Mouse (Mus musculus) thymus, postnatal 25 days (tissue): ENCODE results near the gene Ryk.
"Not testable (repeated sequence)": the region's sequence is repeated elsewhere in the genome, so short reads cannot be mapped to it uniquely, and the experiment has no call there.

ENCODE experiments used
- DNase-seq: peaks from one replicate; pipeline ENCODE4 v3.0.0; 2022

The Ryk gene

GRCm38 (mm10) chr9:102907521-102908246 is 73.0 kb downstream of the Ryk start:
- DNase-seq, result no peak

- DNase-seq, result no peak
Measured at GRCm38 (mm10) chr9:102911526-102911925, 76.8 kb downstream of the Ryk start.

GRCm38 (mm10) chr9:102912516-102913035 is 77.9 kb downstream of the Ryk start:
- no peak for DNase-seq

DNA sequence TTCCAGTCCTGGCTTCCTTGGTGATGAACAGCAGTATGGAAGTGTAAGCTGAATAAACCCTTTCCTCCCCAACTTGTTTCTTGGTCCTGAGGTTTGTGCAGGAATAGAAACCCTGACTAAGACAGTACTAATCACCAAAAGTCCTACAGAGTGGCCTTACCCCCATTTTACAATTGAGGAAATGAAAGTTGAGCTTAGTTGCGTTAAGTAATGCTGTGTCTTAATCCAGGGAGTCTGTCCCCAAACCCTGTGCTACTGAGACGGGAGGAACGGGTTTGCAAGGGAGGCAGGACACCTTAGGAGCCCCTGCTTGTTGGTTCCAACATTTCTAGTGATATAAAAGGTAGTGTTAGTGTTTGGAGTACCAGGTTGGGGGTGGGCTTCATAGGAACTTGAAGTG is 78.9 kb downstream of the Ryk start:
- DNase-seq, result not testable (repeated sequence)

GRCm38 (mm10) chr9:102914583-102914982 is 79.9 kb downstream of the Ryk start:
- DNase-seq, result no peak

DNA sequence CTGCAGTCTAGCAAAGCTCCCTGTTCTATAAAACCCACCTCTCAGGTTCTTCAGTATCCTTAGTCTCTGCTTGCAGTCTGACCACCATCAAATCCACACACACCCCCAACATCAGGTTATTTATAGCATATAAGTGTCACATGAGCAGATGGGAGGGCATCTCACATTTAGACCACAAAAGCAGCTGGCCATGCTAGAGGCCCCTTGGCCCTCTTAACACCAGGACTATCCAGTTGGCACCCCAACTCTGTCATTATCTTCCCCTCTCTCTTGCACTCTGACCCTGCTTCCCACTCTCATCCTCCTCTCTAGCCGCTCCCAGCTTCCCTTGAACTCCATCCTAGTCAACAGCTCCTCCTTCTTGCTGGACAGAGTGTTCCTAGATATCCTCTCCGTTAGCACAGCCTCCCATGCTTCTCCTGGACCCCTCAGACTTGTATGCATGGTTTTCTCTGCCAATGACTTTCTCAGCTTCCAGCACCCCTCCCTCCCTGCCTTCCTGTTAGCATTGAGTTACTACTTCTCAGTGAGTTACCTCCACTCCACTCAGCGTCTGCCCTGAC is 80.7 kb downstream of the Ryk start:
- DNase-seq, result no peak

- no peak for DNase-seq
Measured at GRCm38 (mm10) chr9:102916076-102916475, 81.4 kb downstream of the Ryk start.

DNA sequence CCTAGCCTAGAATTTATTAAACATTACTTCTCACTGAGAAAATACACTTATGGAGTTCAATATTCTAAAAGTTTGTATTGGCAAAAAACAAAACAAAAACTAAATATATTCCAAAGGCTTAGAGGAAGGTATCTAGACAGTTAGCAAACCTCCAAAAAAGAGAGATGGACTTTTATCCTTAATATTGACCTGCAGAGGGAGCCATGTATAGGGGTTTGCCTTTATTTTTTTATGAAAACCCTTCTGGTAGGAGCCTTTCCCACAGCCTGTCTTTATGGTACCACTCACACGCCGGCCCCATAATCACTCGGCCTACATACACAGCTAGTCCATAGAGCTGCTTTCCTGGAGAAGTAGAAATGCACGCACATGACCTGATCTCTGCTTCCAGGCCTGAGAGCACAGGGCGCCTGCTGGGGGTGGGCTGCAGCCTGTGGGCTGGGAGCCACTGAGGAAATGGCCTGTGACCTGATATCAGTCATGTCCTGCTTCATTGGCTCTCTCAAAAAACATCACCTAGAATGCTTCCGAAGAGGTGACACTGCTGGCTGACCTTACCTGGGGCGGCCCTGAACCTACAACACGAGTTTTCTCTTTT is 82.9 kb downstream of the Ryk start:
- DNase-seq, result no peak

GRCm38 (mm10) chr9:102919486-102919885 is 84.8 kb downstream of the Ryk start:
- DNase-seq, result no peak

DNA sequence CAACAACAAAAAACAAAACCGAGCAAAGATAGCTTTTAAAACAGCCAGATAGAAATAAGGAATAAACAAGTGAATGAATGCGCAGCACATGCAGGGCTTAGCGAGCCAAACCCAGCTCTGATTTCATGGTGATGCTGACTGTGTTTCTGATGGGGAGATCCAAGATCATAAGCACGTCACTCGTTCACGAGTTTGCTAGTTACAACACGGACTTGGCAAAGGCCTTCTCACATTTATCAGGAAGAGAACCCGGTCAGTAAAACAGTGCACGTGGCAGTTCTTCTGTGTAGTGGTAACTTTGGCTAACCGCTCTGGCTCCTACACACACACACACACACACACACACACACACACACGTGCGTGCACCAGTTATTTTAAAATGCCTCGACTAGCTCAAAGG is 87.1 kb downstream of the Ryk start:
- DNase-seq, result no peak

DNA sequence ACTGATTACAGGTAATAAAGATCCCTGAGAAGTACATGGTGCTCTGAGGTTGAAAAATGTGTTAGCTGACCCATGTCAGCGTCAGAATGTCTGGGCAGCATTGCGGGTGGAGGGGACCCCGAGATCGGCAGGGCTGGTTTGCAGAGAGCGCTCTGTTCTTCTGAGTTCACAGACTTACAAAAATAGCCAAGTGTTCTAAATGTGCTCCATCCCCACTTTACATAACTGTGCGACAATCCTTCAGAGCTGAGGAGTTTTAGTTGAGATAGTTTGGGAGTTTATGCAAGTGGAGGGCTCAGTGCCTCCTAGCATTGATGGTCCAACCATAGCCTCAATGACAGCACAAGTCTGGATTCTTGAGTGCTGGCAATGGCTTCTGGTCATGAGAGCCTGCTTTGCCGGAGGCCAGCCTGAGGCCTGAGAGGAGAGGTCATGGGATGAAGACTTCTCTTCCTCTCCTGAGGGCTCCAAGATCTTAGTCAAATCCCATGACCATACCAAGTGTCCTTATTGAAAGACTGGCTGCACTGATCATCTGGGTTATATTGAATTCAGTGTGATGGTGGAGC is 88.2 kb downstream of the Ryk start:
- DNase-seq, result no peak

GRCm38 (mm10) chr9:102923836-102924235 is 89.1 kb downstream of the Ryk start:
- DNase-seq, result no peak

GRCm38 (mm10) chr9:102924627-102925316 is 90.1 kb downstream of the Ryk start:
- no peak for DNase-seq

- no peak for DNase-seq
Measured at GRCm38 (mm10) chr9:102926137-102926536, 91.4 kb downstream of the Ryk start.

DNA sequence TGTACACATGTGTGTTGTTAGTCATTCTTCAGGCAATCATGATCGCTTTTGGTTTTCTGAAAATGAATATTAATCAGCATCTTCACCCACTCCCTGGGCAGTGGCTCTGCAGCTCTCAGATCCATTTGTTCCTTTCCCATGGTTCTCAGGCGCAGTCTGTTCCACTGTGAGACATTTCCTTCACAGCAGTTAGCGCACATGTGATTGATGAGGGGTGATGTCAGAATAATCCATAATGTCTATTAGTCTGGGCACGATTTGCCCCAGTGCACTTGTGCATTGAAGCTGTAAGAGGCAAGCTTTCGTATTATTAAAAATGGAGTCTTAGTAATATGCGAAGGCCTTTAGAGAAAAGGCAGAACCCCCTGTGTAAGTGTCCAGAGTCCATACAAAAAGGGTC is 95.1 kb downstream of the Ryk start:
- no peak for DNase-seq

- DNase-seq, result no peak
Measured at GRCm38 (mm10) chr9:102933925-102934721, 99.4 kb downstream of the Ryk start.

DNA sequence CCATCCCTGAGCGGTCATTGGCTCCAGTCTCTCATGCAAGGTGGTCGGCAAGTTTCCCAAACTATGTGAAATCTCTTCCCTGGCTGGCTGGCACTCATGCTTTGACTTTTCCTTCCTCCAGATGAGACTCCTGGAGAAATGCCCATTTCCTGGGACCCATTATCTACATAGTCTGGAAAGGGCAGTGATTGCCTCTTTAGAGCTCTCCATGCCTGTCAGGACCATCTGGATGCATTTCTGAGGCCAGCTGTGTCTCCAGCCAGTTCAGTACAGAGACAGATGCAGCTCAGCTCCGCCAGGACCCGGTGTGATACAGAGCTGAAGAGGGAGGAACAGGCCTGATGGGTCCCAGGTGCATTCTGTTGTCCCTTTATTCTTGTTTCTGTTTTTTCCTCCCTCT is 107.5 kb downstream of the Ryk start:
- DNase-seq, result no peak

DNA sequence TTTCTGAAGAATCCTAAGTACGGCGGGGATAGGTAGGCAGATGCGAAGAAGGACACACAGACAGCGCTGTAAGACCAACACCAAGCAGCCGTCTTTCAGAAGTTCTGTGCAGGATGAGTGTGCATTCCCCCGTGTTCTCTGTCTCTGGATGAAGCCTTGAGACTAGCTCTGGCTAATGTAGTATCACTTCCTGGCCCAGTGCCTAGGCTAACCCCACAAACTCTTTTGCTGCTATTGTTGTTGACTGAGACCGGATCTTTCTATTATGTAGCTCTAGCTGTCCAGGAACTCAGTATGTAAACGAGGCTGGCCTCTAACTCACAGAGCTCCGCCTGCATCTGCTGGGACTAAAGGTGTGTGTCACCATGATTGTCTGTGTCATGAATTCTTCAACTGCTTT is 110.2 kb downstream of the Ryk start:
- DNase-seq, result no peak

DNA sequence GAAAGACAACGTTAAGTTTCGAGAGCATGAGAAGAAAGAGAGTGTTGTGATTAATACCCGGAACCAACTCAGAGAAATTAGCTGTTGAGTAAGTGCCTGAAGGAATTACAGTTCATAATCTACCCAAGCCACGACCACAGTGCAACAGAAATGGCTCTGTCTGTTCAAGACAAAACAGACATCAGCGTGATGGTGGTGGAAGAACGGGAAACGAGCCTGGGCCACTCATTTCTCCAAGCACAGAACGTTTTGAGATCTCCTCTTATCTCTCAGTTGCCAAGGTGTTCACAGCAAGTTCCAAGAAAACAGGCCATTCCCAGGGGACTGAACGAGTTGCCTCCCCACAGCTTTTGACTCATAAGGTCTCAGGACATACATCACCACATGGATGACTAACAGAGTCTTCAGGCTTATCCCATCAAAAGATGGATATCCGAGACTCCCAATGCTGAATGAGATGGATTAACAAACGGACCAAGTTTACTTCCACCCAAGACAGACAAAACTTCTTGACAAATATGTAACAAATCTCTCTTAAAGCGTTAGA is 111.8 kb downstream of the Ryk start:
- no peak for DNase-seq

DNA sequence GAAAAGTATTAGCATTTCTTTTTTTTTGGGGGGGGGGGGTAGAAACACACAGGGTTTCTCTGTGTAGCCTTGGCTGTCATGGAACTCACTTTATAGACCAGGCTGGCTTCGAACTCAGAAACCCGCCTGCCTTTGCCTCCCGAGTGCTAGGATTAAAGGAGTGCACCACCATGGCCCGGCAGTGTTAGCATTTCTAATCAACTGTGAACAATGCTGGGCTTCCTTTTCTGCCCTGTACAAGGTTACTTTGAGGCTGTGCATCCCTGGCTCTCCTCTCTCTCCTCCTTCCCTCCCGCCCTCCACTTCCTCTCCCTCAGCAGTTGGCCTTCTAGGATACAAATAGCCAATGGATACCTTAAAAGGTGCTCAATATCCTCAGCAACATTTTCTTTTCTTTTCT is 114.0 kb downstream of the Ryk start:
- no peak for DNase-seq

- DNase-seq, result no peak
Measured at GRCm38 (mm10) chr9:102951091-102951994, 116.6 kb downstream of the Ryk start.
